Mouse (Mus musculus): ENCODE measurements around the gene Gal3st3. TPM values are rescaled to one million over a fixed set of nuclear protein-coding genes. Genes with fewer than 3 reads are reported as not detected.
"Not testable (repeated sequence)": the region's sequence is repeated elsewhere in the genome, so short reads cannot be mapped to it uniquely, and the experiment has no call there.

Gene Gal3st3
- total and polyA plus RNA-seq, 2 experiments from 2014 or later, result 25.0 to 31.9 TPM

- Histone ChIP-seq H3K27me3 (ENCODE audit: insufficient read depth, low read length) (no peaks in the 10 kb centered on the region), H3K9me3 (ENCODE audit: low read length) (no peaks in the 10 kb centered on the region), H3K4me1 (ENCODE audit: insufficient read depth, low read length) (no peaks in the 10 kb centered on the region), H3K4me3 (ENCODE audit: low read length) (no peak within 1 kb of the TSS), H3K9ac (replicated peaks; ENCODE audit: low read length) (no peak within 1 kb of the TSS), H3K36me3 (ENCODE audit: insufficient read depth, low read length) (no peaks in the 10 kb centered on the region), H3K4me2 (ENCODE audit: low read depth, low read length) (no peak within 1 kb of the TSS), H3K27ac (no peak within 1 kb of the TSS)
- TF ChIP-seq CTCF (IDR thresholded peaks at IDR 0.05; ENCODE audit: low read depth), result no peak
- WGBS, result 91% methylated on average over 6 of the region's 6 CpGs
- ATAC-seq, result no peak
- no peak for DNase-seq (ENCODE audit: low spot score)
Measured at GRCm38 (mm10) chr19:5335441-5335840, 37.3 kb downstream of the Gal3st3 start, which contains the start of gene Catsper1. TSS of gene Catsper1 (plus strand) at chr19:5335741.

- Histone ChIP-seq H3K4me3 (ENCODE audit: low read length) (no peak overlapping the region), H3K4me1 (ENCODE audit: insufficient read depth, low read length) (no peaks in the 10 kb centered on the region), H3K9ac (replicated peaks; ENCODE audit: low read length) (no peak overlapping the region), H3K4me2 (ENCODE audit: low read depth, low read length) (no peak overlapping the region), H3K36me3 (ENCODE audit: insufficient read depth, low read length) (no peaks in the 10 kb centered on the region), H3K27ac (no peak overlapping the region), H3K27me3 (ENCODE audit: insufficient read depth, low read length) (no peaks in the 10 kb centered on the region), H3K9me3 (ENCODE audit: low read length) (no peaks in the 10 kb centered on the region)
- ATAC-seq (no peak), DNase-seq (ENCODE audit: low spot score) (peak; percentile 79)
- peak; percentile 87 for TF ChIP-seq CTCF (IDR thresholded peaks at IDR 0.05; ENCODE audit: low read depth)
- WGBS, result 23% methylated on average over 5 of the region's 5 CpGs
Measured at GRCm38 (mm10) chr19:5337975-5338374, 39.8 kb downstream of the Gal3st3 start.

- TF ChIP-seq CTCF (IDR thresholded peaks at IDR 0.05; ENCODE audit: low read depth), result no peak
- Histone ChIP-seq H3K27me3 (ENCODE audit: insufficient read depth, low read length) (no peaks in the 10 kb centered on the region), H3K36me3 (ENCODE audit: insufficient read depth, low read length) (no peaks in the 10 kb centered on the region), H3K4me1 (ENCODE audit: insufficient read depth, low read length) (no peaks in the 10 kb centered on the region), H3K9me3 (ENCODE audit: low read length) (no peaks in the 10 kb centered on the region), H3K4me3 (ENCODE audit: low read length) (no peak overlapping the region), H3K9ac (replicated peaks; ENCODE audit: low read length) (no peak overlapping the region), H3K27ac (no peak overlapping the region), H3K4me2 (ENCODE audit: low read depth, low read length) (no peak overlapping the region)
- DNase-seq (ENCODE audit: low spot score), result no peak
- ATAC-seq, result no peak
- 93% methylated on average over 7 of the region's 7 CpGs for WGBS
Measured at GRCm38 (mm10) chr19:5341360-5341759, 43.2 kb downstream of the Gal3st3 start.

- DNase-seq (ENCODE audit: low spot score), result no peak
- Histone ChIP-seq H3K4me1 (ENCODE audit: insufficient read depth, low read length) (no peaks in the 10 kb centered on the region; the same call in 1 of the 2 replicates), H3K9me3 (ENCODE audit: low read length) (no peaks in the 10 kb centered on the region), H3K9ac (replicated peaks; ENCODE audit: low read length) (no peak overlapping the region), H3K27me3 (ENCODE audit: insufficient read depth, low read length) (no peaks in the 10 kb centered on the region), H3K4me2 (ENCODE audit: low read depth, low read length) (no peak overlapping the region), H3K27ac (no peak overlapping the region), H3K36me3 (ENCODE audit: insufficient read depth, low read length) (no peaks in the 10 kb centered on the region), H3K4me3 (ENCODE audit: low read length) (no peak overlapping the region)
- no peak for TF ChIP-seq CTCF (IDR thresholded peaks at IDR 0.05; ENCODE audit: low read depth)
- 81% methylated on average over 6 of the region's 6 CpGs for WGBS
- ATAC-seq, result no peak; the same call in 1 of the 2 replicates
Measured at GRCm38 (mm10) chr19:5345297-5346131, 47.4 kb downstream of the Gal3st3 start.

- no peak for TF ChIP-seq CTCF (IDR thresholded peaks at IDR 0.05; ENCODE audit: low read depth)
- DNase-seq (ENCODE audit: low spot score) (no peak), ATAC-seq (no peak)
- no peaks in the 10 kb centered on the region for H3K27me3 ChIP-seq (ENCODE audit: insufficient read depth, low read length)
- H3K4me2 ChIP-seq (ENCODE audit: low read depth, low read length), result no peak overlapping the region
- H3K27ac ChIP-seq, result no peak overlapping the region
- WGBS, result 75% methylated on average over 6 of the region's 6 CpGs
- H3K9me3 ChIP-seq (ENCODE audit: low read length), result no peaks in the 10 kb centered on the region
- no peak overlapping the region for H3K9ac ChIP-seq (replicated peaks; ENCODE audit: low read length)
- no peaks in the 10 kb centered on the region; the same call in 1 of the 2 replicates for H3K4me1 ChIP-seq (ENCODE audit: insufficient read depth, low read length)
- no peaks in the 10 kb centered on the region for H3K36me3 ChIP-seq (ENCODE audit: insufficient read depth, low read length)
- no peak overlapping the region for H3K4me3 ChIP-seq (ENCODE audit: low read length)
Measured at GRCm38 (mm10) chr19:5348064-5348463, 49.9 kb downstream of the Gal3st3 start.

- WGBS, result 7% methylated on average over 34 of the region's 34 CpGs
- Histone ChIP-seq H3K27ac (no peak overlapping the region), H3K36me3 (ENCODE audit: insufficient read depth, low read length) (no peaks in the 10 kb centered on the region), H3K27me3 (ENCODE audit: insufficient read depth, low read length) (no peaks in the 10 kb centered on the region), H3K4me1 (ENCODE audit: insufficient read depth, low read length) (no peaks in the 10 kb centered on the region; the same call in 1 of the 2 replicates), H3K4me2 (ENCODE audit: low read depth, low read length) (peak overlapping the region; percentile 63), H3K9ac (replicated peaks; ENCODE audit: low read length) (peak overlapping the region; percentile 56), H3K9me3 (ENCODE audit: low read length) (no peaks in the 10 kb centered on the region), H3K4me3 (ENCODE audit: low read length) (peak overlapping the region; percentile 33)
- ATAC-seq (peak; percentile 66), DNase-seq (ENCODE audit: low spot score) (peak; percentile 66)
- peak; percentile 70 for TF ChIP-seq CTCF (IDR thresholded peaks at IDR 0.05; ENCODE audit: low read depth)
Measured at GRCm38 (mm10) chr19:5348526-5349501, 50.7 kb downstream of the Gal3st3 start.

- not testable (repeated sequence) for H3K27me3 ChIP-seq (ENCODE audit: insufficient read depth, low read length); H3K4me1 ChIP-seq (ENCODE audit: insufficient read depth, low read length); DNase-seq (ENCODE audit: low spot score); ATAC-seq; H3K27ac ChIP-seq; H3K9me3 ChIP-seq (ENCODE audit: low read length); H3K36me3 ChIP-seq (ENCODE audit: insufficient read depth, low read length)
- Histone ChIP-seq H3K4me3 (ENCODE audit: low read length) (peak within 1 kb of the TSS; percentile 33), H3K4me2 (ENCODE audit: low read depth, low read length) (peak within 1 kb of the TSS; percentile 63), H3K9ac (replicated peaks; ENCODE audit: low read length) (peak within 1 kb of the TSS; percentile 56)
- WGBS, result 66% methylated on average over 6 of the region's 6 CpGs
Measured at GRCm38 (mm10) chr19:5349502-5349873, 51.4 kb downstream of the Gal3st3 start, which contains the start of gene Cst6. TSS of gene Cst6 (minus strand) at chr19:5349574.

Data from hindbrain, postnatal 0 days (tissue).